ENCODE assay signal across 9 mouse cellular contexts in the genomic region with DNA sequence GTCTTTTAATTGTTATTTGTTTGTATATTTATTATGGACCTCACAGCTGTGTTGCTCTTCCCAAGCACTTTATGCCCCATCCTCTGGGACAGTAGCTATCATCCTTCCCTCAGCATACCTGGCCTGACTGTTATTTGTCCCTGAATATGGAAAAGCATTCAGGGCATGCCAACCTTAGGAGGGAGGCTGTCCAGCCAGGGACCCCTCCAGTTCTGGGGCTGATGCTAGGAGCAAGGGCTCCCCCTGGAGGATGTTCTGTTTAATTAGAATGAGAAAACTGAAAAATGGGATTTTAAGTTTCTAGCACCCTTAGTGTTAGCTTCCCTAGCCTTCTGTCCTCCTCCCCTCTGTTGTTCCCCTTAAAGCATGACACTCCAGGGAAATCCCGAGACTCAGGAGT. TPM values are rescaled to one million over a fixed set of nuclear protein-coding genes. Genes with fewer than 3 reads are reported as not detected.
DNase-seq lines count a peak whose midpoint lies in the region; ATAC-seq and TF ChIP-seq lines count a peak whose summit lies in the region.
"Had no signal": no experiment of that assay in that cellular context is flagged by ENCODE, and none has a peak within 500 bp of the region (broad histone marks: within the 10 kb centered on the region; RNA-seq: fewer than 3 reads in every experiment).

No protein-coding gene starts in this region.

- no peak overlapping the region for H3K4me3 ChIP-seq in forebrain, postnatal 0 days (ENCODE audit: low read depth, low read length)
- no peak overlapping the region for H3K4me3 ChIP-seq in limb, embryonic 10.5 days
- H3K4me3 ChIP-seq in neural tube, embryonic 12.5 days, result no peak overlapping the region

- H3K9me3 ChIP-seq in forebrain, postnatal 0 days (ENCODE audit: low read length), result no peaks in the 10 kb centered on the region
- no peaks in the 10 kb centered on the region for H3K9me3 ChIP-seq in limb, embryonic 10.5 days (replicated peaks)
- H3K9me3 ChIP-seq in neural tube, embryonic 12.5 days, result no peaks in the 10 kb centered on the region

- no peaks in the 10 kb centered on the region for H3K4me1 ChIP-seq in forebrain, postnatal 0 days (ENCODE audit: insufficient read depth)
- no peaks in the 10 kb centered on the region for H3K4me1 ChIP-seq in limb, embryonic 10.5 days
- no peaks in the 10 kb centered on the region for H3K4me1 ChIP-seq in neural tube, embryonic 12.5 days

- H3K27ac ChIP-seq in forebrain, postnatal 0 days (ENCODE audit: low read depth, low read length), result no peak overlapping the region
- no peak overlapping the region for H3K27ac ChIP-seq in limb, embryonic 10.5 days
- no peak overlapping the region for H3K27ac ChIP-seq in neural tube, embryonic 12.5 days

- peak; percentile 65 for TF ChIP-seq CTCF in forebrain, postnatal 0 days (IDR thresholded peaks at IDR 0.05; ENCODE audit: low read depth)

- 6% methylated on average over 1 of the region's 1 CpGs for WGBS in forebrain, postnatal 0 days
- 5% methylated on average over 1 of the region's 1 CpGs for WGBS in limb, embryonic 10.5 days
- WGBS in neural tube, embryonic 12.5 days, result 3% methylated on average over 1 of the region's 1 CpGs

- H3K36me3 ChIP-seq in forebrain, postnatal 0 days (ENCODE audit: insufficient read depth), result no peaks in the 10 kb centered on the region
- no peaks in the 10 kb centered on the region for H3K36me3 ChIP-seq in limb, embryonic 10.5 days
- no peaks in the 10 kb centered on the region for H3K36me3 ChIP-seq in neural tube, embryonic 12.5 days

- H3K9ac ChIP-seq in forebrain, postnatal 0 days, result no peak overlapping the region
- H3K9ac ChIP-seq in neural tube, embryonic 12.5 days, result no peak overlapping the region

- no peaks in the 10 kb centered on the region for H3K27me3 ChIP-seq in forebrain, postnatal 0 days (ENCODE audit: insufficient read depth, low read length)
- no peaks in the 10 kb centered on the region for H3K27me3 ChIP-seq in limb, embryonic 10.5 days (ENCODE audit: low read depth, poor library complexity, severe bottlenecking)
- H3K27me3 ChIP-seq in neural tube, embryonic 12.5 days (replicated peaks), result no peaks in the 10 kb centered on the region

- no peak overlapping the region for H3K4me2 ChIP-seq in forebrain, postnatal 0 days (ENCODE audit: low read depth)
- no peak overlapping the region for H3K4me2 ChIP-seq in neural tube, embryonic 12.5 days (replicated peaks)

- peak; percentile 29 for DNase-seq in gastrocnemius, postnatal 10 days
- DNase-seq in gastrocnemius, adult 8-10 months (ENCODE audit: low spot score in 2 of 2), result no peak
- DNase-seq in 3T3-L1 (ENCODE audit: low read depth, low spot score) (peak; percentile 62), ZHBTc4 (ENCODE audit: low read depth, low spot score) (peak; percentile 65)
- peak; percentile 65 for DNase-seq in forebrain, postnatal 0 days
- peak; percentile 55 for DNase-seq in limb, embryonic 10.5 days (ENCODE audit: low spot score)

- peak; percentile 56 for ATAC-seq in forebrain, postnatal 0 days
- peak; percentile 70; the same call in 1 of the 2 replicates for ATAC-seq in neural tube, embryonic 12.5 days (ENCODE audit: low FRiP score, low read depth)
- no peak for ATAC-seq in inflammation-experienced regulatory T-cells, adult 6 months

RNA-seq across cellular contexts. Expression of a gene that starts 17.4 kb away (rescaled TPM):
- total RNA-seq in gastrocnemius, postnatal 10 days (2021), result under 1 TPM; 0.05 to 0.12 TPM
- total RNA-seq in gastrocnemius, adult 8-10 months (2022), result not detected
- total RNA-seq in forebrain, postnatal 0 days (2014; rRNA removed), result 0.23 and 0.33 TPM in 2 replicates
- polyA plus RNA-seq in forebrain, postnatal 0 days (2015; fragmentation: Nextera tagmentation; extraction: Ambion mirVana), result 0.08 and 0.19 TPM in 2 replicates
- not detected in 2 replicates for polyA plus RNA-seq in limb, embryonic 10.5 days (2016; fragmentation: Nextera tagmentation; extraction: Ambion mirVana)
- 0.10 TPM in 2 replicates for polyA plus RNA-seq in neural tube, embryonic 12.5 days (2016; fragmentation: Nextera tagmentation; extraction: Ambion mirVana)
- under 1 TPM in 1 of 3 experiments, not detected in 2; 0.08 TPM for polyA plus RNA-seq in inflammation-experienced regulatory T-cells, adult 6 months (2017; shearing (Covaris generic))
- total RNA-seq: adrenal gland, postnatal 36 days had no signal

RNA-seq across cellular contexts. Expression of a gene that starts 55.3 kb away (rescaled TPM):
- 1 to 10 TPM; 7.7 to 8.0 TPM for total RNA-seq in gastrocnemius, postnatal 10 days (2021)
- 10 to 100 TPM in 2 of 4 experiments, 1 to 10 TPM in 2; 7.2 to 11.1 (median 8.9) TPM for total RNA-seq in gastrocnemius, adult 8-10 months (2022)
- total RNA-seq in forebrain, postnatal 0 days (2014; rRNA removed), result 9.7 and 13.6 TPM in 2 replicates
- polyA plus RNA-seq in forebrain, postnatal 0 days (2015; fragmentation: Nextera tagmentation; extraction: Ambion mirVana), result 3.7 and 6.2 TPM in 2 replicates
- 22.6 and 25.3 TPM in 2 replicates for polyA plus RNA-seq in limb, embryonic 10.5 days (2016; fragmentation: Nextera tagmentation; extraction: Ambion mirVana)
- 13.3 TPM in 2 replicates for polyA plus RNA-seq in neural tube, embryonic 12.5 days (2016; fragmentation: Nextera tagmentation; extraction: Ambion mirVana)
- polyA plus RNA-seq in inflammation-experienced regulatory T-cells, adult 6 months (2017; shearing (Covaris generic)), result 1 to 10 TPM; 5.5 to 6.8 (median 6.2) TPM

Comparison
In these comparisons a context has a peak if more than half of its experiments do, and no peak if none do; other contexts are left out.
1. DNase-seq: peak in gastrocnemius, postnatal 10 days (single experiment), 3T3-L1 (single experiment), ZHBTc4 (single experiment), forebrain, postnatal 0 days (single experiment) and limb, embryonic 10.5 days (single experiment); none in gastrocnemius, adult 8-10 months (0 of 2).